Mouse (Mus musculus): Measurements from ENCODE around the gene Bche.

- TF ChIP-seq EP300 (IDR thresholded peaks at IDR 0.05; ENCODE audit: low read depth): peak; percentile 77
- no peak for TF ChIP-seq CTCF (IDR thresholded peaks at IDR 0.05; ENCODE audit: low read depth)
Observed at GRCm38 (mm10) chr3:73673333-73673732, 34.9 kb downstream of the Bche start.
